Mouse (Mus musculus): ENCODE measurements around the gene Rac2.

Rac2 gene

DNA sequence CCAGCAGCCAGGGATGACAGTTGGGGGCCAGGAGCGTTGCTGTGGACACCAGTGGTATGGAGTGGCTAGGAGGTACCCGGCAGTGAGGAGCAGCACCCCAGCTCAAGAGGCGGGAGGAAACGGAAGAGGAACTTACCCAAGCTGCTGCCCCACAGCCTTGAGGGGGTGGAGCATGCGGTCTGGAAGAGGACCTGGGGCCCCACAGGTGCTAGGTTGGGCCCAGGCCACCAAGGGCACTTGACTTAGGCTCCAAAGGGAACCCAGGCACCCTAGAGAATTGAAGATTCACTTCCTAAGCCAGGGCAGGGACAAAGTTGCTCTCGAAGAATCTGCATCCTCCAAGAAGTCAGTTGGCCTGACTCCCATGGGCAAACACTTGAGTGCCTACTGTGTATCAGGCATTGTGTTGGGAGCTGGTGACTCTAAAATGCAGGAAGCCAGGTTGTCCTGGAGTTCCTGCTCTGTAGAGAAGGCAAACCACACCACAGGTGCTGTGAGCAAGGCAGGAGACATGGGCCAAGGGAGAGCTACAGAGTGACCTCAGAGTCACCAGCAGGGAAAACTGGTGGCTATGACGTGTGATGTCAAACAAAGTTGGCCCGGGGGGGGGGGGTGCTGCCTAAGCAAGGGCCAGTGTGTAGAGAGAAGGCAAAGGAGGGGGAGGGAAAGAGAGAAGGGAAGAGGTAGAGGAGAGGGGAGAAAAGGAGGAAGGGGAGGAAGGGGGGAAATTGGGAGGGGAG, at the start of gene Rac2:
Gene Rac2 (minus strand): TSS at position 126 of the 740 bp plus-strand sequence.
- no peak for DNase-seq (ENCODE audit: inconsistent ontology term)

DNA sequence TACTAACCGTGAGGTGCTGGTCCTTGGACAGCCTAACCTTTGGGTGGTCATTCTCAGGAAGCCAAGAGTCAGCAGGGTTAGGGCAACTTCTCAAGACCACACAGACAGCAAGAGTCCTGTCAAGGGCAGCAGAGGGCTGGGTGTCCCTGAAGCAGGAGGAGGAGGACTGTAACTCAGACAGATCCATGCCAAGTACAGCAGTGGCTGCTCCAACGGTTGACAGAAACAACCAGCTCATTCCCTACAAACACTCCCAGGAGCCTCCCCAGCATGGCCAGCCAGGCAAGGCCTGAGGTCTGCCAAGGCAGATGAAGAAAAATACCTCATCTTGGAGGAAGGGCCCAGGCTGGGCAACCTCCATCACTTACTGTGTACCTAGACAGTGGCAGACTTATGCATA, 44.4 kb upstream of the Rac2 start:
- DNase-seq (ENCODE audit: inconsistent ontology term) = no peak

DNA sequence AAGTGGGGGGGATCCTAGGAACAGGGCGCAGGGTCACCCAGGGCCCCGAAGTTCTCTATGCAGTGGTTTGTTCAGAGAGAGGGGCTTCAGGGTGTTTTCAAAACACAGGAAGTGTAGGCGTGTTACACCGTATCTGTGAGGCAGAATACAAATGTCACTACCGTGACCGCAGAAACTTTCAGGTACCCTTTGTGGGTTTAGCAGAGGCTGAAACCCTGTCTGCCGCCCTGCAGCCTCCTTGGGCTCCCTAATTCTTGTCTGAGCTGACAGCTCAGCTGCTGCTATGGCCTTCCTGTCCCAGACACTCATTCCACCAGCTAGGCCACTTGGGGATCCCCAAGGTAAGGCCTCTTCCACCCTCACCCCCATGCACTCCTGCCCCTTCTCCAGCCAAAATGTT, 42.0 kb upstream of the Rac2 start:
- no peak for DNase-seq (ENCODE audit: inconsistent ontology term)

DNA sequence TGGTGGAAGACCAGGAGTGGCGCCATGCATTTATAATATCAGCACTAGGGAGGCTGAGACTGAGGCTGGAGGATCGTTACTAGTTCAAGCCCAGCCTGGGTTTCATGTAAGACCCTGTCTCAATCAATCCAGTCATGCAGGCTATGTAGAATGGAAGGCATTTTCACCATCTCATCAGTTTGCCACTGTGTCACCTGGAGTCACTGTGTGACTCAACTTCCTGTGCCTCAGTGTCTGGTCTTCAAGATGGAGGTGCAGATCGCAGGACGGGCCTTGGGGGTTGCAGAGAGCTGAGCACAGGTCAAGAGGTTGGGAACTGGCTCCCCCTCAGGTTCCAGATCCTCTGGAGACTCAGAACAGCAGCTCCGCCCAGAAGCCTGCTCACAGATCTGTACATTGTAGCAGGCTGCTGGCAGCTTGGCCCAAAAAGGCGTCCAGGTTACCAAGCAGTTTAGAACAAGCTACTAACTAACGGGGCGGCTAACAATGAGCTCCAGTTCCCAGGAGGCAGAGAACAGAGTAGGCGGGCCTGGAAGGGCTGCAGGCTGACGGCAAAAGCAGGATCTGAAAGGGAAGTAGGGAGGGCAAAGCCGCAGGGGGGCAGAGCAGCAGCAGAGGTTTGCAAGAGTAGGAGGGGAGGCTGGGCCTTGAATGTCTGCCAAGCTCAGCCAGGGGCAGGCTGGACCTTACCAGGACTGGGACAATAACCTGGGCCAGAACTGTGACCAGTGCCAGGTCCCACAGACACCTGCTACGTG, 38.3 kb upstream of the Rac2 start:
- DNase-seq (ENCODE audit: inconsistent ontology term) = peak; percentile 20

DNA sequence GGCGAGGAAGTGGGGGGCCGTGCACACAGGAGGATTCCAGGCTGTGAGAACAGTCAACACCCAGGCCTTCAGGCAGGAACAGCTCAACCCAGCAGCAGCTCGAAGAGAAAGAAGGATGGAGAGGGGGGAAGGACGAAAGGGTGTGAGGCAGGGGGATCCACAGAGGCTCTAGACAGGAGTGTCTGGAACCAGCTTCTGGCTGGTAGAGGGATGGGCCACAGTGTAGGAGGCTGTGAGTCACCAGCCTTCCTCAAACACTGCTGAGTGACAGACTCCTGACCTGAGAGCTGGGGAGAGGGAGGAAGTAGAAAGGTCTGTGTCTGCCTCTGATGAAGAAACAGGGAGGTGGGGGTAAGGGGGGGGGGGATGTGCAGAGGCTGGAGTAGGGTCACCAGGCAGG, 34.9 kb upstream of the Rac2 start:
- peak; percentile 42 for DNase-seq (ENCODE audit: inconsistent ontology term)

DNA sequence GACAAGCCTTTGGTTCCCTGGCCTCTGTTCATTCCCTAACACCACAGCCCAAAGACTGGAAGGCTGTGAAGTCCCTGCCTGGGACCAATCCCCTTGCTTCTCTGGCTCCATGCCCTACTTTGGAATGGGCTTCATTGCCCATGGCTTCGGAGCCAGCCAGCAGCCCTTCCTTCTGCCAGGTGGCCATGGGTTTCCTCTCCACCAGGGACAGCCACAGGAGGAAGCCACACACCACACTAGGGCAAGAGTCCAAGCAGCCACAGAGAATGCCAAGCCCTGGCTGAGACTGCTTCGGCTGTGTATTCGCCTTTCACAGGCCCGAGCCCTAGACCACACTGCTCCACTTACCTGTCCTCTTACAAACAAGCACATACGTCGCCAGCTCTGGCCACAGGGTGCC, 33.5 kb upstream of the Rac2 start:
- DNase-seq (ENCODE audit: inconsistent ontology term) = peak; percentile 76

DNA sequence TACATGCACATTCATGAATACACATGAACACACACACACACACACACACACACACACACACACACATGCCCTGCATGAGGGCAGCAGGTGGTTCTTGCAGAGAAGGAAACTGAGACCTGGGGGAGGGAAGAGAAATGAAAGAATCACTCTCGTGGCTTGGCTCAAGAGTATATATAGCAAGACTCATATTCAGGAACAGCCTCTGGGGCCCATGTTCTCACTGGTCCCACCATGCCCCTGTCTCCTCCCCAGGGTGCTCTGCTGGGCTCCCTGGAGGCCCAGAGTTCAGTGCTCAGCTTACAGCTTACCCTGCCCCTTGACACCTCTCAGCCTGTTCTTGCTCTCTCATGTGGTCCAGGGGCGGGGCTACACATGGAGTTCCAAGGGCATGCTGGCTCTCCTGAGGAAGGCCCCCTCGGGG, 32.8 kb upstream of the Rac2 start:
- no peak for DNase-seq (ENCODE audit: inconsistent ontology term)

DNA sequence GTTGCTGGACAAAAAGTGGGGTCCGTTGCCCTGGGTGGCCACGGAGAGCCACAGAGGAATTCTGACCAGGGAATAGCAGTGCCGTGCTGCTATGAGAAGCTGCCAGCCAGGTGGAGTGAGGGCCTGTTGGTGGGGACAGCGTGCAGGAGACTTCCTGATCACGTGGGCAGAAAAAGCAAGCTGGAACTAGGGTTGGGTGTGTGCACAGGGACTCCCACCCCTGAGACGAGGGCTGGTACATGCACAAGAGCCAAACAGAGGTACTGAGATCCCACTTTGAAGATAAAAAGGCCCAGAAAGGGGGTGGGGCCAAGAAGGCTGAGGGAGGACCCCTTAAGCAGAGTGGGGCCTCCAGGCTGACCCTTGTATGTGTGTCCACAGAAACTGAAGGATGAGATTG, 31.7 kb upstream of the Rac2 start:
- no peak for DNase-seq (ENCODE audit: inconsistent ontology term)

DNA sequence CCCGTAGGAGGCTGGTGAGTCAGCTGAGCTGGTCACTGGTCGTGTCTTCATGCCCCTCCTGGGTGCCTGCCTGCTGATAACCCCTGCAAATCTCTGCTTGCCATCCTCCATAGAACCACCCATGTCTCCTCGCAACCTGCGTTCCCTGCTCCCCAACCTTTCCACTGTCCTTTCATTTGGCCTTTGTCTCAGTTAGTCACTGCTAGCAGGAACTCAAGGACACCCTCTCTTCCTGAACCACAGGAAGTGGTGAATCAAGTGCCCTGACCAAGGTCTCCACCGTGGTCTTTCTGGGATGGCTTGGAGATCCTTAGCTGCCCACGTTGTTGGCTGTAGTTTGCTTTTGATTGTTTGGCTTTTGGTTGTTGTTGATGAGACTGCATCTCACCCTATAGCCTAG, 28.6 kb upstream of the Rac2 start:
- no peak for DNase-seq (ENCODE audit: inconsistent ontology term)

DNA sequence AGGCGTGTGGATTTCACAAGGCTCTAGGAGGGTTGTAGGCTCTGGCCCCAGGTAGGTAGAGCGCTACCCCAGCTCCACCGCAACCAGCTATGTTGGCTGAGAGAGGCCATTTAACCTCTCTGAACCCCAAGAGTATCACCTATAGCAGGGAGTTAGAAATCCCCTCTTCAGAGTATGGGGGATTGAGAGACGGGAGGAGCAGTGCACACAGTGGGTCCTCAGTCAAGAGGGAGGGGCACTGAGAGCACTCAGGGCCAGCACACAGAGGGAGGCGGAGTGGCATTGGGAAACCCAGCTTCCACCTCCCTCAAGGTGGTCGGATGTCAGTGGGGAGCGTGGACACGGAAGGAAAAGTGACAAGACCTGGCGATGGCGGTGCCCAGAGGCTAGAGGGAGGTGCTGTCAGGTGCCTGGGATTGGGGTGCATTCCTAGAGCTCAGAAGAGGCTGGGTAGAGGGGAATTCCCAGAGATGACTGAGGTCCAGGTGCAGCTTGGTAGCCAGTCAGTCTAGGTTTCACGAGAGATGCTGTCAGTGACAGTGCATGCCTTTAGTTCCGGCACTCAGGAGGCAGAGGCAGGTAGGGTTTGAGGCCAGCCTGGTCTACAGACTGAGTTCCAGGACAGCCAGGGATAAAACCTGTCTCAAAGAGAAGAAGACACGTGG, 27.1 kb upstream of the Rac2 start:
- DNase-seq (ENCODE audit: inconsistent ontology term) = no peak

DNA sequence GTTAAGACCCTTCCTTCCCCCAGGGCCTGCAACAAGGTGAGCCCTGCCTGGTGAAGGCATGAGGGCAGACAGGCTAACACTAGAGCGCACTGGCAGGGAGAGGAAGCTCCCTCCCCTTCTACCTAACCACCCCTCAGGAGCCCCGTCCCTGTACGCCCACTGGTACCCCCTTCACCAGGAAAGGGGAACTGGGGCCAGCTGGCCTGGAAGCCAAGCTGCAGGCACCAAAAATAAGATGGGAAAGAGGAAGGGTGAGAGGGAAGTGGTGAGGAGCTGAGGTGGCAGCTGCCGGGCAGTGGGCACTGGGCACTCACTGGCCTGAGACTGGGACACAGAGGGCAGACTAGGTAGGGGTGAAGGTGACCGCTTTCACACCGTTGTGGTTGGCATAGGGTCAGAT, 26.5 kb upstream of the Rac2 start:
- DNase-seq (ENCODE audit: inconsistent ontology term) = no peak

DNA sequence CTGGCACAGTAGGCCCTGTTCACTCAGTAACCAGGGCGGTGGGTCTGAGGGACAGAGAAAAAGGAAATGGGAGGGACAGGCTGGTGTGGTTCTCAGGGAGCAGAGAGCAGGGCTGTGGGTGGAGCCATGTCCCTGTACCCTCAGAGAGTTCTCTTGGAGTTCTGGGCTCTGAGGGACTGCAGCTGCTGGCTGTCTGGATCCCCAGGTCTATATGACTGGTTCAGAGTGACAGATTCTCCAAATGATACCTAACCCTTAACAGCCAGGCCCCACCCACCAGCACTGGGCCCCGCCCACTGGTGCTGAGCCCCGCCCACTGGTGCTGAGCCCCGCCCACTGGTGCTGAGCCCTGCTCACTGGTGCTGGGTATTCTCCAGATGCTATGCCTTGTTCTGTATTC, 25.1 kb upstream of the Rac2 start:
- no peak for DNase-seq (ENCODE audit: inconsistent ontology term)

DNA sequence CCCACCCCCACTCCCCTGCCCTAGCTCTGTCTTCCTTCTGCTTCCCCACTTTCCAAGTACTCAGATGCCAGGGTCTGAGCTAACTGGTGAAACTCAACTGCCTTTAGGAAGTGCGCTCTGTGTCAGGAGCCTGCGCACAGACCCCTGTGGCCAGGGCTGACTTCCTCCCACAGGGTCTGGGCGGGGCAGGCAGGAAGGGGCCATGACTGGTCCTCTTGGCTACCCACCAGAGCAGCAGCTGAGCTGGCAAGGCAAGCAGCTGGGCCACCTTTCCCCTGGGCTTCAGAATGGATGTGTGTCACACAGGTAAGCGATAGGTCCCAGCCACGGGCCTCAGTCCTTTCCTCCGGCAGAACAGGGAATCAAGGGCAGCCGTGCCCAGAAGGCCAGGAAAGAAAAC, 24.3 kb upstream of the Rac2 start, which contains the start of gene Cyth4:
Gene Cyth4 (plus strand): TSS at position 134 of the 400 bp plus-strand sequence.
- DNase-seq (ENCODE audit: inconsistent ontology term) = no peak

DNA sequence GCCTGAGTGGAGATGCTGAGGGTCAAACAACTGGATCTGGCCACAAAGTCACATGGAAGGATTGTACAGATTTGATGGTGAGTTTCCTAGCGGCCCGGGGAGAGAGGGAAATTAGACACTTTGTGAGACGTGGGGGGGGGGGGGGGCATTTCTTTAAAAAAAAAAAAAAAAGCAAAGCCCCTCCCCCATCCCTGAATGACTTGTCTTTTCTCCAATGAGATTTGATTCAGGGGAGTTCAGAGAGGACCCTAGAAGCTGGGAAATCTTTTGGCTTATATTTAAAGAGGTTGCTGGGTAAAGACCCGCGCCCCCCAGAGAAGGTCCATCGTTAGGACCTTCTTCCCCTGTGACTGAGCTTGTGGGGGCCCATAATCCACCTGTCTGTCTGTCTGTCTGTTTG, 23.9 kb upstream of the Rac2 start:
- DNase-seq (ENCODE audit: inconsistent ontology term) = no peak

DNA sequence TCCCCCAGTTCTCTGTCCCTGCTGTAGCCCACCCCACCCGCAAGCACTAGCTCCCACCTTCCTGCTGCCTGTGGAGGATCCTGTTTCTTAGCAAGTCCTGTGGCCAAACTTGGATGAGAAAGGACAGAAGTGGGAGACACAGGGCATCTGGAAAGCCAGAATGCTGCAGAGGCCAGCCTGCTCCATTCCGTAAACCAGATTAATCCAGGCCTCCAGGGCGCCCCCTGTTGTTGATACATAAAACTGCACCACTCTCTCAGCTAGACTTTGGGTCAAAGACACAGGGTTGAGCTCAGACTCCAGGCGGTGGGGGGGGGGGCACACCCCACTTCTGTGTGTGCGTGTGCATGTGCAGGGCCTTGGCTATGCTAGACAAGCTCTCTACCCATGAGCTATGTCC, 22.9 kb upstream of the Rac2 start:
- no peak for DNase-seq (ENCODE audit: inconsistent ontology term)

DNA sequence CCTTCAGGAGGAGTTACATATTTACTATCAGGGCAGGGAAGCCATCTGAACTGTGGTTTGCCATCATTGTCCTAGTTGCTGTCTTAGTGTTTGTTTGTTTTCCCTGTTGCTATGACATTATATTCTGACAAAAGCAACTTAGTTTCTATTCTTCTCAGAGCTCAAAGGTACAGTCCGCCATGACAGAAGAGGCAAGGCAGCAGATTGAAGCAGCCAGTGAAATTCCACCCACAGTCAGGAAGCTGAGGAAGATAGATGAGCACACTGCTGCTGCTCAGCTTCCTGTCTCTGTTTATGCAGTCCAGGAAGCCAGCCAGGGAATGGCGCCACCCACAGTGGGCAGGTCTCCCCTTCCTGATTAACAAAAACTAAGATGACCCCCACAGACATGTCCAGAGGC, 22.2 kb upstream of the Rac2 start:
- no peak for DNase-seq (ENCODE audit: inconsistent ontology term)

DNA sequence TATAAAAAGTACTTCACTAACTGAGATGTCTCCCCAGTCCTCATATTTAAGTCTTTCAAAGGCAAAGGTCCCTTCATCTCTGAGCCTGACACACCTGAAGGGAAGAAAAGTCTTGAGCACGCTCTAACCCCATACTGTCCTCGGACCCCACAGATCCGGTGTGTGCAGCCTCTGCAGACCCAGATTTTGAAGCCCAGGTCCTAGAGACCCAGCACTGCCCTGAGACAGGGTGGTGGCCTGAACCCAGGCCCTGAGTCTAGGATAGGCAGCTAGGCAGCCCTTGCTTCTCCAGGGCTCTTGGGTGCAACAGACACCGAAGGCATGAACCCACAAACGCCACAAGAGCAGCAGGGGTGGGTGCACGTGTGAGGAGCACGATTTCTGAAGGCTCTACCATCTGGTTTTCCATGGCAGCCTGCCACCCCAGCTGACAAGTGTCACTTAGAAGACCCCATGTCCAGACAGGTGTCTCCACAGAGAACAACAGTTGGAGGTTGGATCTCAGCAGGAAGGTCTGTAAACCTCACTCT, 21.4 kb upstream of the Rac2 start:
- no peak for DNase-seq (ENCODE audit: inconsistent ontology term)

DNA sequence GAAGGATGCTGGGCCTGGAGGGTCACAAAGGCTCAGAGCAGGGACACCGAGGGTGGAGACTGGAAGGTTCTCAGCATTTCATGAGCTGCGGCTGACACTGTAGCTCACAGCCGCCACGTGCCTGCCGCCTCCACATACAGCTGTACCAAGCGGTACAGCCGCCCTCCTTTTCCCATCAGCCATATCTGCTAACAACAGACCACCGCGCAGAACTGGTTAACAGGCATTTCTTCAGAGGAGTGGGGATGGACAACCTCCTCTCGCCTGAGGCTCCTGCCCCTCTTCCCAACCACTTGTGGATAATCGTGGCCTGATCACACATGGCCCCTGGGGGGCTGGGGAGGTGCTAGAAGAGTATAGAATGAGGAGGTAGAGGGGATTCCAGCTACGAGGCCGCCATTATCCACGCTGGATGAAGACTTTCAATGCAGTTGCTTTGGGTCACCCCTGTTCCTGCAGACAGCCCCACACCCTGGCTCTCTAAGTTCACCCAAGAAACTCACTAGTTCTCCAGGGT, 19.9 kb upstream of the Rac2 start:
- DNase-seq (ENCODE audit: inconsistent ontology term) = no peak

DNA sequence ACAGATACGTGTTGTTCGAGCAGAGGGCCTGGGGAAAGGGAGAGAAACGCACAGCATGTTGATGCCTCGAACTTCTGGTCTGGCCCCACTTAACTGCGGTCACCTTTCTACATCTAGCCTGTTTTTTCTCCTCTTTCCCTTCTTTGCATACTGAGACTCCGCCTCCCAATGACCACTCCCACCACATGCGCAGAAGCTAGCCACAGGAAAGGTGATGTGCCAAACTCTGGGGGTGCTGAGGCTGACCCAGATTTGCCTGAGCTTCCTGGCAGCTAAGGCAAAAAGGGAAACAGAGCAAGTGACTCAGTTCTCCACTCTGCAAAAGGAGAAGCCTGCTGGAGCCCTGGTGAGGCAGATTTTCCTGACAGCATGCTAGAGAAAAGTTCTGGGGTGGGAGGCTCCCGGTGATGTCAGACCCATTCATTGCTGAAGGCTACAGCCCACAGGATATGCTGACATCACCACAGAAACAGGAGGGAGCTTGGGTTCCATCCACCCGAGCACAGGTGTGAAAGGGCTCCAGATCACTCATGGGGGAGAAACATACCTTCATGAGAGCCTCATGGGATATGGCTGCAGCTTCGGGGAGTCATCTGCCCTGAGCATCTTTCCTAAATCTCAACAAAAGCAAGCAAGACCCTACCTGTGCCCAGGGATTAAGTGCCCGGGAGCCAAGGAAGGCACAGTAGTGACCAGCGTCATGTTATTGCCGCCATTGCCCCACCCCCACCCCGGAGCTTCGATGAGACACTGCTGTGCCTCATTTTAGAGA, 19.3 kb upstream of the Rac2 start:
- DNase-seq (ENCODE audit: inconsistent ontology term) = no peak

DNA sequence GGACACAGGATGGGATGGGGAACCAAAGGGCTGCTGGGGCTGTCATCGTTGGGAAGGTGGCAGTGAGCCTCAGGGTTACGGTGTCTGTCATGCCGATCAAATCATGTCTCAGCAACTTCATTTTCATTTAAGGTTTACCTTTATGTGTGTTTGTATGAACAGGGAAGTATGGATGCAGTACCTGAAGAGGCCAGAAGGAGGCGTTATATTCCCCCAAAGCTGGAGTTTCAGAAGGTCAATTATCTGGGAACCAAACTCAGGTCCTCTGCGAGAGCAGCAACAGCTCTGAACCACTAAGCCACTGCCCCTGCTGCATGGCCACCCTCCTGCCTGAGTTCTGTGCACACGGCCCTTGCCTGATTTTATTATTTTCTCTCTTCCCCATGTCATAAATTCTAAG, 18.2 kb upstream of the Rac2 start:
- DNase-seq (ENCODE audit: inconsistent ontology term) = no peak

DNA sequence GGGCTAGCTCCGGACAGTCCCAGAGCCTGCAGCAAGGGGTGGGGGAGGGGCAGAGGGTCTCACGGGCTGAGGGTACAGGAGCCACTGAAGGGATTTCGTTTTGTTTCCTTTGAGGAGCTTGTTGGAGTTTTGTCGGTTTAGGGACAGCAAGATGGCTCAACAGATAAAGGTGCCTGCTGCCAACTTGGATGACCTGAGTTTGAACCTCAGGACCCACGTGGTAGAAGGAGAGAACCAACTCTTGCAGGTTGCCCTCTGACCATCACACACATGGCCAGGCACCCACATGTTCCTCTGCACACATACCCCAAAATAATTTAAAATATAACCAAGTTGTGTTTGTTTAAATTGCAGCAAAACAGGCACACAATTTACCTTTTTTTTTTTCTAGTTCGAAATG, 17.4 kb upstream of the Rac2 start:
- DNase-seq (ENCODE audit: inconsistent ontology term) = no peak

DNA sequence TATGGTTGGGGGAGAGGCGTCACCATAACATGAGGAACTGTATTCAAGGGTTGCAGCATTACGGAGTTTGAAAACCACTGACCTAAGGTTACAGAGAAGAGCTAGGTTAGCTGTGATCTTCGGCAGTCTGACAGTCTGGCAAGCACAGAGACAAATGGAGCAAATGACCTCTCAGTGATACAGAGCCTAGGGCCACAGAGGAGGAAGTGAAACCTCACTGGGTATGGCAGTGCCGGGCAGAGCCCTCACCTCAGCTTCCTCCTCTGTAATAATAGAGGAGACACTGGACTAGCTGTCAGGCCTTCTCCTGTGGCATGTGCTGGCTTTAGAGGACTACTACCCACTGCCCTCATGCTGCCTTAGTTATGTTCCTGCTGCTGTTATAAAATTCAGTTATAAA, 16.3 kb upstream of the Rac2 start:
- no peak for DNase-seq (ENCODE audit: inconsistent ontology term)
